Mouse (Mus musculus) midbrain, embryonic 13.5 days (tissue): ENCODE results near the gene Gm10563. TPM values are rescaled to one million over a fixed set of nuclear protein-coding genes. Genes with fewer than 3 reads are reported as not detected.

Source experiments
- ATAC-seq: fragments of 200-750 bp; cut with Nextera tagmentation; 2 replicates; pipeline ENCODE4 v1.8.0; 2017; ENCODE audit warnings: mild to moderate bottlenecking, moderate TSS enrichment, moderate library complexity
- H3K27ac ChIP-seq: fragments of 300-500 bp; sonication (generic); 2 replicates; pipeline ENCODE4 v1.5.1; 2015; ENCODE audit warnings: inconsistent platforms, mild to moderate bottlenecking, moderate library complexity
- H3K27me3 ChIP-seq: fragments of 300-500 bp; sonication (generic); 2 replicates; pipeline ENCODE4 v1.6.1; 2015; ENCODE audit warnings: mild to moderate bottlenecking, inconsistent platforms
- H3K36me3 ChIP-seq: fragments of 300-500 bp; sonication (generic); 2 replicates; pipeline ENCODE4 v1.6.1; 2015; ENCODE audit warnings: mild to moderate bottlenecking, inconsistent platforms
- H3K4me1 ChIP-seq: fragments of 300-500 bp; sonication (generic); replicated peaks from 2 replicates; pipeline ENCODE4 v1.6.1; 2015; ENCODE audit warnings: inconsistent platforms
- H3K4me2 ChIP-seq: fragments of 300-500 bp; sonication (generic); replicated peaks from 2 replicates; pipeline ENCODE4 v1.6.1; 2015; ENCODE audit warnings: moderate library complexity, mild to moderate bottlenecking, inconsistent platforms
- H3K4me3 ChIP-seq: fragments of 300-500 bp; sonication (generic); replicated peaks from 2 replicates; pipeline ENCODE4 v1.5.1; 2015; ENCODE audit warnings: mild to moderate bottlenecking, inconsistent platforms
- H3K9ac ChIP-seq: fragments of 300-500 bp; sonication (generic); replicated peaks from 2 replicates; pipeline ENCODE4 v1.6.1; 2015; ENCODE audit warnings: mild to moderate bottlenecking, inconsistent platforms
- H3K9me3 ChIP-seq: fragments of 300-500 bp; sonication (generic); 2 replicates; pipeline ENCODE4 v1.6.1; 2016; ENCODE audit warnings: mild to moderate bottlenecking, inconsistent platforms
- WGBS: fragments of 180-500 bp; shearing (Covaris S2); methylation state at CpG from one replicate; pipeline ENCODE4 v1.1.7; 2015; 5-methylcytosine and 5-hydroxymethylcytosine counted together
- polyA plus RNA-seq: library from polyadenylated mRNA; unstranded; fragments of >200 nt; fragmentation: Nextera tagmentation; extraction: Ambion mirVana; gene quantifications from 2 replicates; pipeline ENCODE4 v1.2.1, GENCODE M21; 2015

The Gm10563 gene
- polyA plus RNA-seq, 1 experiment from 2014 or later: not detected

- Histone ChIP-seq H3K4me3 (no peak overlapping the region), H3K9me3 (no peaks in the 10 kb centered on the region), H3K27me3 (no peaks in the 10 kb centered on the region), H3K36me3 (peaks cover 23% of the 10 kb centered on the region), H3K27ac (no peak overlapping the region), H3K4me1 (peaks cover 24% of the 10 kb centered on the region), H3K4me2 (no peak overlapping the region), H3K9ac (no peak overlapping the region)
- no peak for ATAC-seq
- 95% methylated on average over 6 of the region's 6 CpGs for WGBS
These were observed 41.4 kb downstream of the Gm10563 start for GRCm38 (mm10) chr4:155603801-155604200.

- no peak overlapping the region for H3K27ac ChIP-seq
- peaks cover 24% of the 10 kb centered on the region for H3K4me1 ChIP-seq
- H3K9me3 ChIP-seq: no peaks in the 10 kb centered on the region
- peak overlapping the region; percentile 99; the same call in 1 of the 2 replicates for H3K9ac ChIP-seq
- WGBS: 97% methylated on average over 1 of the region's 1 CpGs
- peak overlapping the region; percentile 97 for H3K4me3 ChIP-seq
- peak overlapping the region; percentile 96 for H3K4me2 ChIP-seq
- no peak for ATAC-seq
- H3K36me3 ChIP-seq: peaks cover 23% of the 10 kb centered on the region
- no peaks in the 10 kb centered on the region for H3K27me3 ChIP-seq
These were observed 42.5 kb downstream of the Gm10563 start for GRCm38 (mm10) chr4:155602753-155603152.

- H3K4me2 ChIP-seq: peak overlapping the region; percentile 96
- WGBS: under 1% methylated on average over 31 of the region's 31 CpGs
- H3K4me1 ChIP-seq: peaks cover 24% of the 10 kb centered on the region
- H3K27me3 ChIP-seq: no peaks in the 10 kb centered on the region
- H3K9ac ChIP-seq: peak overlapping the region; percentile 99
- H3K27ac ChIP-seq: peak overlapping the region; percentile 99
- H3K4me3 ChIP-seq: peak overlapping the region; percentile 97
- no peak for ATAC-seq
- H3K9me3 ChIP-seq: no peaks in the 10 kb centered on the region
- H3K36me3 ChIP-seq: peaks cover 23% of the 10 kb centered on the region
These were observed 43.2 kb downstream of the Gm10563 start for GRCm38 (mm10) chr4:155601997-155602456.

- Histone ChIP-seq H3K9ac (peak within 1 kb of the TSS; percentile 99), H3K4me1 (peaks cover 24% of the 10 kb centered on the region), H3K4me2 (peak within 1 kb of the TSS; percentile 96), H3K36me3 (peaks cover 21% of the 10 kb centered on the region), H3K27me3 (no peaks in the 10 kb centered on the region), H3K27ac (peak within 1 kb of the TSS; percentile 99), H3K9me3 (no peaks in the 10 kb centered on the region), H3K4me3 (peak within 1 kb of the TSS; percentile 97)
- under 1% methylated on average over 64 of the region's 65 CpGs for WGBS
- peak; percentile 96 for ATAC-seq
These were observed 43.9 kb downstream of the Gm10563 start, which contains the start of gene Slc35e2 for GRCm38 (mm10) chr4:155601091-155601996. Gene Slc35e2 (plus strand): TSS chr4:155601416.

GRCm38 (mm10) chr4:155599901-155600825 is 45.0 kb downstream of the Gm10563 start:
- 89% methylated on average over 11 of the region's 11 CpGs for WGBS
- Histone ChIP-seq H3K27ac (peak overlapping the region; percentile 99), H3K4me3 (peak overlapping the region; percentile 97), H3K4me1 (peaks cover 24% of the 10 kb centered on the region), H3K27me3 (no peaks in the 10 kb centered on the region), H3K9ac (peak overlapping the region; percentile 71; the same call in 1 of the 2 replicates), H3K36me3 (peaks cover 14% of the 10 kb centered on the region), H3K9me3 (no peaks in the 10 kb centered on the region), H3K4me2 (peak overlapping the region; percentile 96)
- no peak for ATAC-seq

- no peaks in the 10 kb centered on the region for H3K27me3 ChIP-seq
- 32% methylated on average over 19 of the region's 20 CpGs for WGBS
- peaks cover 24% of the 10 kb centered on the region for H3K4me1 ChIP-seq
- no peak for ATAC-seq
- no peaks in the 10 kb centered on the region for H3K9me3 ChIP-seq
- peaks cover 8% of the 10 kb centered on the region; the same call in 1 of the 2 replicates for H3K36me3 ChIP-seq
- H3K9ac ChIP-seq: no peak overlapping the region
- no peak overlapping the region for H3K4me2 ChIP-seq
- H3K27ac ChIP-seq: no peak overlapping the region
- no peak overlapping the region for H3K4me3 ChIP-seq
These were observed 46.7 kb downstream of the Gm10563 start for GRCm38 (mm10) chr4:155598536-155598935.

- no peaks in the 10 kb centered on the region for H3K36me3 ChIP-seq
- no peak overlapping the region for H3K4me3 ChIP-seq
- WGBS: 81% methylated on average over 5 of the region's 5 CpGs
- no peak for ATAC-seq
- no peaks in the 10 kb centered on the region for H3K27me3 ChIP-seq
- H3K9me3 ChIP-seq: no peaks in the 10 kb centered on the region
- no peak overlapping the region for H3K27ac ChIP-seq
- H3K9ac ChIP-seq: no peak overlapping the region
- no peak overlapping the region for H3K4me2 ChIP-seq
- 0 out of 2 replicates have a peak, but pooled peaks cover 8% of the 10 kb centered on the region for H3K4me1 ChIP-seq
These were observed 48.6 kb downstream of the Gm10563 start for GRCm38 (mm10) chr4:155596606-155597005.

- Histone ChIP-seq H3K4me2 (no peak overlapping the region), H3K4me3 (no peak overlapping the region), H3K27ac (no peak overlapping the region), H3K9ac (no peak overlapping the region), H3K36me3 (peaks cover 4% of the 10 kb centered on the region; the same call in 1 of the 2 replicates), H3K9me3 (no peaks in the 10 kb centered on the region), H3K4me1 (0 out of 2 replicates have a peak, but pooled peaks cover 8% of the 10 kb centered on the region), H3K27me3 (no peaks in the 10 kb centered on the region)
- 85% methylated on average over 3 of the region's 3 CpGs for WGBS
- ATAC-seq: no peak
These were observed 49.4 kb downstream of the Gm10563 start for GRCm38 (mm10) chr4:155595777-155596176.

- Histone ChIP-seq H3K9ac (no peak overlapping the region), H3K4me2 (no peak overlapping the region), H3K27me3 (no peaks in the 10 kb centered on the region), H3K36me3 (peaks cover 23% of the 10 kb centered on the region), H3K27ac (no peak overlapping the region), H3K4me1 (no peaks in the 10 kb centered on the region), H3K4me3 (no peak overlapping the region), H3K9me3 (no peaks in the 10 kb centered on the region)
- WGBS: 60% methylated on average over 1 of the region's 1 CpGs
- ATAC-seq: no peak
These were observed 51.4 kb downstream of the Gm10563 start for GRCm38 (mm10) chr4:155593780-155594179.

- Histone ChIP-seq H3K4me3 (no peak overlapping the region), H3K9ac (no peak overlapping the region), H3K27me3 (no peaks in the 10 kb centered on the region), H3K4me1 (no peaks in the 10 kb centered on the region), H3K4me2 (no peak overlapping the region), H3K36me3 (peaks cover 48% of the 10 kb centered on the region), H3K27ac (no peak overlapping the region), H3K9me3 (no peaks in the 10 kb centered on the region)
- ATAC-seq: no peak
- WGBS: 92% methylated on average over 7 of the region's 7 CpGs
These were observed 54.0 kb downstream of the Gm10563 start for GRCm38 (mm10) chr4:155591012-155591719.

GRCm38 (mm10) chr4:155589356-155589755 is 55.9 kb downstream of the Gm10563 start:
- Histone ChIP-seq H3K9me3 (no peaks in the 10 kb centered on the region), H3K27ac (no peak overlapping the region), H3K4me1 (no peaks in the 10 kb centered on the region), H3K9ac (no peak overlapping the region), H3K36me3 (peaks cover 66% of the 10 kb centered on the region), H3K4me3 (no peak overlapping the region), H3K27me3 (no peaks in the 10 kb centered on the region), H3K4me2 (no peak overlapping the region)
- WGBS: 95% methylated on average over 5 of the region's 5 CpGs
- ATAC-seq: no peak
